Mouse (Mus musculus): Measurements from ENCODE around the gene Cabp4.

DNA sequence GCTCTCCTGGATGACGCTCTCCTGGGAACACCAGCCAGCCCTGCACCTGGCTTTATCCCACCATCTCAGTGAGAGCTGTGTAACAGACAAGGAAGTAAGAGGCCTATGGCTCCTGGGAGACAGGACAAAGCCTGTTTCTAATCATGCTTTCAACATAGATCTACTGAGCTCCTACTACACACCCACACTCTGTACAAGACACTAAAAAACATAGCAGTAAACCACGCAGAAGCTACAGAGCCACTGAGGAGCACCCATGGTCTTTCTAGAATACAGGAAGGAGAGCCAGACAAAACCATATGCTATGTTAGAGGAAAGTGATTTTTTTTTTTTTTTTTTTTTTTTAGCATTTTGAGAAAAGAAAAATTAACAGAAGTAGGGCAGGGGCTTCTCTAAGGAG lies 25.5 kb downstream of the Cabp4 start:
- TF ChIP-seq CTCF (IDR thresholded peaks at IDR 0.05; ENCODE audit: low read depth) (no peak), EP300 (IDR thresholded peaks at IDR 0.05; ENCODE audit: low read depth) (no peak)
